Comparison of ENCODE assay signal across 32 mouse cellular contexts in genomic region chr13:114998100-114998499, GRCm38 (mm10).
"Had no signal": no experiment of that assay in that cellular context is flagged by ENCODE, and none has a peak within 500 bp of the region (broad histone marks: within the 10 kb centered on the region; RNA-seq: fewer than 3 reads in every experiment).

No protein-coding gene starts in this region.

- H3K9ac ChIP-seq: limb, embryonic 12.5 days; limb, embryonic 13.5 days; limb, embryonic 15.5 days; liver, embryonic 12.5 days; liver, embryonic 13.5 days; liver, embryonic 14.5 days; liver, embryonic 15.5 days; liver, postnatal 0 days; lung, embryonic 14.5 days; lung, embryonic 15.5 days; midbrain, embryonic 12.5 days; midbrain, embryonic 13.5 days; midbrain, embryonic 15.5 days had no signal

- ATAC-seq: liver, embryonic 12.5 days; liver, postnatal 0 days; lung, postnatal 0 days; midbrain, embryonic 13.5 days; midbrain, embryonic 15.5 days; midbrain, embryonic 16.5 days had no signal

- DNase-seq: left cerebral cortex, postnatal 4 days; liver; liver, embryonic 13.5 days; liver, postnatal 0 days; lung, adult 18-20 months; lung, adult 2 months; lung, embryonic 14.5 days; lung, postnatal 10 days; lung, postnatal 14 days; lung, postnatal 36 days; lung, postnatal 4 days; midbrain, embryonic 14.5 days had no signal

- H3K9me3 ChIP-seq: limb, embryonic 10.5 days; limb, embryonic 12.5 days; limb, embryonic 13.5 days; limb, embryonic 15.5 days; liver, embryonic 12.5 days; liver, embryonic 13.5 days; liver, embryonic 15.5 days; lung, embryonic 15.5 days; megakaryocyte, embryonic 14.5 days; midbrain, embryonic 10.5 days; midbrain, embryonic 12.5 days; midbrain, embryonic 13.5 days; midbrain, embryonic 15.5 days had no signal

- H3K27ac ChIP-seq: left cerebral cortex, adult 2 months; limb, embryonic 10.5 days; limb, embryonic 12.5 days; limb, embryonic 13.5 days; limb, embryonic 15.5 days; liver, embryonic 12.5 days; liver, embryonic 13.5 days; liver, embryonic 14.5 days; liver, embryonic 15.5 days; lung, embryonic 15.5 days; macrophage; midbrain, embryonic 10.5 days; midbrain, embryonic 12.5 days; midbrain, embryonic 13.5 days; midbrain, embryonic 15.5 days had no signal

- H3K27me3 ChIP-seq: limb, embryonic 12.5 days; limb, embryonic 13.5 days; limb, embryonic 15.5 days; liver, embryonic 12.5 days; liver, embryonic 13.5 days; liver, embryonic 15.5 days; lung, embryonic 15.5 days; megakaryocyte, embryonic 14.5 days; midbrain, embryonic 12.5 days; midbrain, embryonic 13.5 days; midbrain, embryonic 15.5 days had no signal

- H3K4me3 ChIP-seq: left cerebral cortex, adult 2 months; limb, embryonic 10.5 days; limb, embryonic 12.5 days; limb, embryonic 13.5 days; limb, embryonic 15.5 days; liver, embryonic 12.5 days; liver, embryonic 13.5 days; liver, embryonic 15.5 days; lung, embryonic 15.5 days; megakaryocyte, embryonic 14.5 days; midbrain, embryonic 10.5 days; midbrain, embryonic 12.5 days; midbrain, embryonic 13.5 days; midbrain, embryonic 15.5 days; myocyte had no signal

- H3K4me2 ChIP-seq: limb, embryonic 12.5 days; limb, embryonic 13.5 days; limb, embryonic 15.5 days; liver, embryonic 11.5 days; liver, embryonic 12.5 days; liver, embryonic 13.5 days; liver, embryonic 15.5 days; lung, embryonic 14.5 days; lung, embryonic 15.5 days; midbrain, embryonic 11.5 days; midbrain, embryonic 12.5 days; midbrain, embryonic 13.5 days; midbrain, embryonic 15.5 days had no signal

- H3K36me3 ChIP-seq: limb, embryonic 10.5 days; limb, embryonic 12.5 days; limb, embryonic 13.5 days; limb, embryonic 15.5 days; liver, embryonic 12.5 days; liver, embryonic 15.5 days; midbrain, embryonic 10.5 days; midbrain, embryonic 12.5 days; midbrain, embryonic 13.5 days; midbrain, embryonic 15.5 days had no signal

- H3K4me1 ChIP-seq: limb, embryonic 12.5 days; limb, embryonic 13.5 days; limb, embryonic 15.5 days; liver, embryonic 12.5 days; liver, embryonic 13.5 days; liver, embryonic 15.5 days; lung, embryonic 15.5 days; midbrain, embryonic 10.5 days; midbrain, embryonic 12.5 days; midbrain, embryonic 13.5 days; midbrain, embryonic 15.5 days had no signal
